Mouse (Mus musculus): Measurements from ENCODE around the gene Styx. TPM values are rescaled to one million over a fixed set of nuclear protein-coding genes. Genes with fewer than 3 reads are reported as not detected.

Styx gene
- polyA plus RNA-seq, 1 experiment from 2014 or later, result 66.5 TPM

GRCm38 (mm10) chr14:45453538-45454233 is 102.8 kb downstream of the Styx start:
- Histone ChIP-seq H3K4me1 (ENCODE audit: control insufficient read depth, insufficient read depth, low read length) (peaks cover 11% of the 10 kb centered on the region), H3K9ac (replicated peaks; ENCODE audit: low read length) (no peak overlapping the region), H3K9me3 (ENCODE audit: control insufficient read depth, low read length) (no peaks in the 10 kb centered on the region), H3K36me3 (ENCODE audit: control insufficient read depth, insufficient read depth, low read length) (peaks cover 8% of the 10 kb centered on the region), H3K27me3 (ENCODE audit: control insufficient read depth, insufficient read depth, low read length) (no peaks in the 10 kb centered on the region), H3K4me2 (ENCODE audit: low read length) (no peak overlapping the region), H3K27ac (replicated peaks; ENCODE audit: low read depth, low read length) (no peak overlapping the region), H3K4me3 (replicated peaks; ENCODE audit: low read depth, low read length) (no peak overlapping the region)
- DNase-seq (no peak), ATAC-seq (ENCODE audit: low FRiP score, low TSS enrichment) (no peak)
- WGBS, result 77% methylated on average over 5 of the region's 5 CpGs

- Histone ChIP-seq H3K27ac (replicated peaks; ENCODE audit: low read depth, low read length) (peak overlapping the region; percentile 61), H3K4me2 (ENCODE audit: low read length) (no peak overlapping the region), H3K4me3 (replicated peaks; ENCODE audit: low read depth, low read length) (no peak overlapping the region), H3K9me3 (ENCODE audit: control insufficient read depth, low read length) (no peaks in the 10 kb centered on the region), H3K9ac (replicated peaks; ENCODE audit: low read length) (no peak overlapping the region), H3K4me1 (ENCODE audit: control insufficient read depth, insufficient read depth, low read length) (peaks cover 11% of the 10 kb centered on the region), H3K36me3 (ENCODE audit: control insufficient read depth, insufficient read depth, low read length) (peaks cover 21% of the 10 kb centered on the region), H3K27me3 (ENCODE audit: control insufficient read depth, insufficient read depth, low read length) (no peaks in the 10 kb centered on the region)
- no peak for ATAC-seq (ENCODE audit: low FRiP score, low TSS enrichment)
- no peak for DNase-seq
- WGBS, result 70% methylated on average over 12 of the region's 12 CpGs
These were observed 105.0 kb downstream of the Styx start for GRCm38 (mm10) chr14:45455651-45456501.

GRCm38 (mm10) chr14:45456502-45456846 is 105.6 kb downstream of the Styx start:
- Histone ChIP-seq H3K27me3 (ENCODE audit: control insufficient read depth, insufficient read depth, low read length) (no peaks in the 10 kb centered on the region), H3K36me3 (ENCODE audit: control insufficient read depth, insufficient read depth, low read length) (peaks cover 27% of the 10 kb centered on the region), H3K9ac (replicated peaks; ENCODE audit: low read length) (no peak overlapping the region), H3K27ac (replicated peaks; ENCODE audit: low read depth, low read length) (peak overlapping the region; percentile 61), H3K4me3 (replicated peaks; ENCODE audit: low read depth, low read length) (no peak overlapping the region), H3K9me3 (ENCODE audit: control insufficient read depth, low read length) (no peaks in the 10 kb centered on the region), H3K4me1 (ENCODE audit: control insufficient read depth, insufficient read depth, low read length) (peaks cover 11% of the 10 kb centered on the region), H3K4me2 (ENCODE audit: low read length) (no peak overlapping the region)
- DNase-seq, result peak; percentile 32
- ATAC-seq (ENCODE audit: low FRiP score, low TSS enrichment), result no peak
- 0% methylated on average over 1 of the region's 1 CpGs for WGBS

GRCm38 (mm10) chr14:45457003-45457402 is 106.1 kb downstream of the Styx start:
- DNase-seq (no peak), ATAC-seq (ENCODE audit: low FRiP score, low TSS enrichment) (0 out of 2 replicates have a peak, but pooled peaks have one; percentile 24)
- H3K27ac ChIP-seq (replicated peaks; ENCODE audit: low read depth, low read length), result no peak overlapping the region; the same call in 1 of the 2 replicates
- no peak overlapping the region for H3K9ac ChIP-seq (replicated peaks; ENCODE audit: low read length)
- no peaks in the 10 kb centered on the region for H3K9me3 ChIP-seq (ENCODE audit: control insufficient read depth, low read length)
- H3K36me3 ChIP-seq (ENCODE audit: control insufficient read depth, insufficient read depth, low read length), result peaks cover 32% of the 10 kb centered on the region
- 85% methylated on average over 9 of the region's 9 CpGs for WGBS
- H3K4me3 ChIP-seq (replicated peaks; ENCODE audit: low read depth, low read length), result no peak overlapping the region
- H3K4me2 ChIP-seq (ENCODE audit: low read length), result no peak overlapping the region
- no peaks in the 10 kb centered on the region for H3K27me3 ChIP-seq (ENCODE audit: control insufficient read depth, insufficient read depth, low read length)
- peaks cover 11% of the 10 kb centered on the region for H3K4me1 ChIP-seq (ENCODE audit: control insufficient read depth, insufficient read depth, low read length)

- H3K4me3 ChIP-seq (replicated peaks; ENCODE audit: low read depth, low read length), result no peak overlapping the region
- ATAC-seq (ENCODE audit: low FRiP score, low TSS enrichment) (no peak), DNase-seq (no peak)
- no peaks in the 10 kb centered on the region for H3K27me3 ChIP-seq (ENCODE audit: control insufficient read depth, insufficient read depth, low read length)
- WGBS, result 97% methylated on average over 14 of the region's 14 CpGs
- H3K36me3 ChIP-seq (ENCODE audit: control insufficient read depth, insufficient read depth, low read length), result peaks cover 44% of the 10 kb centered on the region
- no peak overlapping the region for H3K9ac ChIP-seq (replicated peaks; ENCODE audit: low read length)
- no peak overlapping the region for H3K4me2 ChIP-seq (ENCODE audit: low read length)
- H3K9me3 ChIP-seq (ENCODE audit: control insufficient read depth, low read length), result no peaks in the 10 kb centered on the region
- H3K4me1 ChIP-seq (ENCODE audit: control insufficient read depth, insufficient read depth, low read length), result peaks cover 22% of the 10 kb centered on the region
- H3K27ac ChIP-seq (replicated peaks; ENCODE audit: low read depth, low read length), result no peak overlapping the region
These were observed 109.0 kb downstream of the Styx start for GRCm38 (mm10) chr14:45459877-45460276.

- 95% methylated on average over 10 of the region's 10 CpGs for whole genome bisulfite sequencing
- Histone ChIP-seq H3K4me1 (ENCODE audit: control insufficient read depth, insufficient read depth, low read length) (peaks cover 22% of the 10 kb centered on the region), H3K9me3 (ENCODE audit: control insufficient read depth, low read length) (no peaks in the 10 kb centered on the region)
These were observed 109.6 kb downstream of the Styx start for GRCm38 (mm10) chr14:45460491-45460890.

GRCm38 (mm10) chr14:45461945-45462344 is 111.1 kb downstream of the Styx start:
- Histone ChIP-seq H3K4me2 (ENCODE audit: low read length) (no peak overlapping the region), H3K4me3 (replicated peaks; ENCODE audit: low read depth, low read length) (no peak overlapping the region), H3K27me3 (ENCODE audit: control insufficient read depth, insufficient read depth, low read length) (no peaks in the 10 kb centered on the region), H3K36me3 (ENCODE audit: control insufficient read depth, insufficient read depth, low read length) (peaks cover 59% of the 10 kb centered on the region), H3K27ac (replicated peaks; ENCODE audit: low read depth, low read length) (no peak overlapping the region; the same call in 1 of the 2 replicates), H3K9me3 (ENCODE audit: control insufficient read depth, low read length) (no peaks in the 10 kb centered on the region), H3K4me1 (ENCODE audit: control insufficient read depth, insufficient read depth, low read length) (peaks cover 16% of the 10 kb centered on the region), H3K9ac (replicated peaks; ENCODE audit: low read length) (no peak overlapping the region)
- ATAC-seq (ENCODE audit: low FRiP score, low TSS enrichment) (no peak), DNase-seq (peak; percentile 8)
- 81% methylated on average over 6 of the region's 6 CpGs for WGBS

More at GRCm38 (mm10) chr14:45460491-45460890, 109.6 kb downstream of the Styx start:
- DNase-seq (no peak), ATAC-seq (ENCODE audit: low FRiP score, low TSS enrichment) (no peak)
- H3K9ac ChIP-seq (replicated peaks; ENCODE audit: low read length), result no peak overlapping the region
- H3K4me2 ChIP-seq (ENCODE audit: low read length), result no peak overlapping the region
- H3K4me3 ChIP-seq (replicated peaks; ENCODE audit: low read depth, low read length), result no peak overlapping the region
- no peaks in the 10 kb centered on the region for H3K27me3 ChIP-seq (ENCODE audit: control insufficient read depth, insufficient read depth, low read length)
- H3K27ac ChIP-seq (replicated peaks; ENCODE audit: low read depth, low read length), result no peak overlapping the region
- H3K36me3 ChIP-seq (ENCODE audit: control insufficient read depth, insufficient read depth, low read length), result peaks cover 47% of the 10 kb centered on the region

- DNase-seq (peak; percentile 89), ATAC-seq (ENCODE audit: low FRiP score, low TSS enrichment) (peak; percentile 77)
- H3K27ac ChIP-seq (replicated peaks; ENCODE audit: low read depth, low read length), result peak overlapping the region; percentile 71
- peak overlapping the region; percentile 34; the same call in 1 of the 2 replicates for H3K9ac ChIP-seq (replicated peaks; ENCODE audit: low read length)
- peaks cover 61% of the 10 kb centered on the region for H3K36me3 ChIP-seq (ENCODE audit: control insufficient read depth, insufficient read depth, low read length)
- H3K9me3 ChIP-seq (ENCODE audit: control insufficient read depth, low read length), result no peaks in the 10 kb centered on the region
- H3K4me1 ChIP-seq (ENCODE audit: control insufficient read depth, insufficient read depth, low read length), result peaks cover 16% of the 10 kb centered on the region
- 13% methylated on average over 6 of the region's 6 CpGs for WGBS
- no peaks in the 10 kb centered on the region for H3K27me3 ChIP-seq (ENCODE audit: control insufficient read depth, insufficient read depth, low read length)
- 0 out of 2 replicates have a peak overlapping the region, but pooled peaks have one; percentile 21 for H3K4me2 ChIP-seq (ENCODE audit: low read length)
- H3K4me3 ChIP-seq (replicated peaks; ENCODE audit: low read depth, low read length), result no peak overlapping the region
These were observed 111.5 kb downstream of the Styx start for GRCm38 (mm10) chr14:45462374-45462773.
